Mouse (Mus musculus) heart, postnatal 14 days (tissue): ENCODE measurements around the gene Scrn3. TPM values are rescaled to one million over a fixed set of nuclear protein-coding genes. Genes with fewer than 3 reads are reported as not detected.

Source experiments
- DNase-seq, 2 experiments: peaks; one replicate each; pipeline ENCODE4 v3.0.0; 2021 to 2022
- intact Hi-C: fragments of 180-260 bp; cut with DNase I; formaldehyde crosslinking; loops from one replicate; pipeline ENCODE4 v1.15.1; 2025
- long read RNA-seq, 2 experiments: library from polyadenylated mRNA; stranded (forward); transcript quantifications; one replicate each; pipeline ENCODE4 v2.0.0; 2021
- total RNA-seq, 2 experiments: library from RNA; stranded (reverse); gene quantifications; 2 replicates each; pipeline ENCODE4 v1.2.3; 2021

Gene Scrn3
- 10 to 100 TPM; 19.2 to 19.3 TPM for total RNA-seq
- long read RNA-seq, experiment 1, transcript Scrn3-201 (8 exons, 3,309 nt) = major isoform, 10 of 20 reads
- long read RNA-seq, experiment 1, partial matches to known transcripts = 7 of 20 reads
- long read RNA-seq, experiment 1, other reads (novel, unspliced or antisense) = 1 of 20 reads
- long read RNA-seq, experiment 2, transcript Scrn3-201 (8 exons, 3,309 nt) = major isoform, 10 of 19 reads
- long read RNA-seq, experiment 2, partial matches to known transcripts = 5 of 19 reads
- long read RNA-seq, experiment 2, other reads (novel, unspliced or antisense) = 2 of 19 reads

- intact Hi-C loops = loop anchor here (5.0 kb wide), 2 partner anchors 75 to 105 kb away; partner anchors contain the start of gene Gpr155
- DNase-seq = peak; percentile 96
Measured at GRCm38 (mm10) chr2:73312152-73313116, at the start of gene Scrn3, which contains the start of gene Cir1. Gene Scrn3 (plus strand): TSS chr2:73312601. Gene Cir1 (minus strand): TSS chr2:73312701.

GRCm38 (mm10) chr2:73263172-73263765 is 49.1 kb upstream of the Scrn3 start:
- DNase-seq = peak in 1 of 2 experiments; percentile 36
- intact Hi-C loops = no loop called here

GRCm38 (mm10) chr2:73263794-73264610 is 48.4 kb upstream of the Scrn3 start:
- peak in 1 of 2 experiments; percentile 34 for DNase-seq
- intact Hi-C loops = no loop called here

GRCm38 (mm10) chr2:73264611-73265195 is 47.7 kb upstream of the Scrn3 start:
- no peak for DNase-seq
- intact Hi-C loops = no loop called here

- intact Hi-C loops = no loop called here
- no peak for DNase-seq
Measured at GRCm38 (mm10) chr2:73266011-73266410, 46.4 kb upstream of the Scrn3 start.

- intact Hi-C loops = no loop called here
- DNase-seq = no peak
Measured at GRCm38 (mm10) chr2:73266623-73267022, 45.8 kb upstream of the Scrn3 start.

GRCm38 (mm10) chr2:73267231-73267630 is 45.2 kb upstream of the Scrn3 start:
- DNase-seq = no peak
- intact Hi-C loops = no loop called here

- DNase-seq = no peak
- intact Hi-C loops = no loop called here
Measured at GRCm38 (mm10) chr2:73267818-73268217, 44.6 kb upstream of the Scrn3 start.

GRCm38 (mm10) chr2:73268281-73268680 is 44.1 kb upstream of the Scrn3 start:
- peak in 1 of 2 experiments; percentile 12 for DNase-seq
- intact Hi-C loops = no loop called here

GRCm38 (mm10) chr2:73268836-73269395 is 43.5 kb upstream of the Scrn3 start:
- intact Hi-C loops = no loop called here
- DNase-seq = no peak

- intact Hi-C loops = loop anchor here (2.0 to 10.0 kb wide), 3 partner anchors 55 to 1425 kb away; partner anchors contain the start of genes Hoxd10 and Hoxd9
- no peak for DNase-seq
Measured at GRCm38 (mm10) chr2:73269666-73270065, 42.7 kb upstream of the Scrn3 start.

GRCm38 (mm10) chr2:73270071-73270592 is 42.3 kb upstream of the Scrn3 start:
- intact Hi-C loops = loop anchor here (2.0 to 10.0 kb wide), 3 partner anchors 55 to 1425 kb away; partner anchors contain the start of genes Hoxd10 and Hoxd9
- no peak for DNase-seq

GRCm38 (mm10) chr2:73270593-73271458 is 41.6 kb upstream of the Scrn3 start:
- DNase-seq = peak in 1 of 2 experiments; percentile 23
- intact Hi-C loops = loop anchor here (2.0 to 10.0 kb wide), 3 partner anchors 56 to 1424 kb away; partner anchors contain the start of genes Hoxd10 and Hoxd9

GRCm38 (mm10) chr2:73271459-73272161 is 40.8 kb upstream of the Scrn3 start, which contains the start of gene Sp9:
Gene Sp9 (plus strand): TSS chr2:73271925.
- intact Hi-C loops = loop anchor here (2.0 to 10.0 kb wide), 3 partner anchors 57 to 1423 kb away; partner anchors contain the start of genes Hoxd10 and Hoxd9
- peak in 1 of 2 experiments; percentile 54 for DNase-seq

GRCm38 (mm10) chr2:73272351-73273248 is 39.8 kb upstream of the Scrn3 start:
- peak in 1 of 2 experiments; percentile 19 for DNase-seq
- intact Hi-C loops = loop anchor here (5.0 to 10.0 kb wide), 2 partner anchors 295 to 1422 kb away; partner anchors contain the start of genes Hoxd10 and Hoxd9
